Mouse (Mus musculus): ENCODE data around the gene Pknox2. TPM values are rescaled to one million over a fixed set of nuclear protein-coding genes. Genes with fewer than 3 reads are reported as not detected.

The Pknox2 gene
- polyA plus RNA-seq, 1 experiment from 2014 or later: 35.3 TPM

GRCm38 (mm10) chr9:37053041-37053440, 94.2 kb downstream of the Pknox2 start:
- peak; percentile 44 for DNase-seq (ENCODE audit: extremely low spot score, low spot score)
- Histone ChIP-seq H3K4me1 (peaks cover 75% of the 10 kb centered on the region), H3K9me3 (no peaks in the 10 kb centered on the region), H3K27ac (peak overlapping the region; percentile 89), H3K4me3 (no peak overlapping the region), H3K36me3 (replicated peaks) (0 out of 2 replicates have a peak, but pooled peaks cover 8% of the 10 kb centered on the region), H3K27me3 (ENCODE audit: poor library complexity, severe bottlenecking) (no peaks in the 10 kb centered on the region)
- WGBS: 40% methylated on average over 6 of the region's 6 CpGs

GRCm38 (mm10) chr9:37051669-37052068, 95.5 kb downstream of the Pknox2 start:
- Histone ChIP-seq H3K27me3 (ENCODE audit: poor library complexity, severe bottlenecking) (no peaks in the 10 kb centered on the region), H3K9me3 (no peaks in the 10 kb centered on the region), H3K4me1 (peaks cover 70% of the 10 kb centered on the region), H3K27ac (no peak overlapping the region), H3K36me3 (replicated peaks) (0 out of 2 replicates have a peak, but pooled peaks cover 8% of the 10 kb centered on the region), H3K4me3 (no peak overlapping the region)
- DNase-seq (ENCODE audit: extremely low spot score, low spot score): no peak
- 94% methylated on average over 4 of the region's 4 CpGs for whole genome bisulfite sequencing

- Histone ChIP-seq H3K36me3 (replicated peaks) (0 out of 2 replicates have a peak, but pooled peaks cover 8% of the 10 kb centered on the region), H3K4me3 (no peak overlapping the region), H3K27ac (0 out of 2 replicates have a peak overlapping the region, but pooled peaks have one; percentile 4), H3K27me3 (ENCODE audit: poor library complexity, severe bottlenecking) (no peaks in the 10 kb centered on the region), H3K4me1 (peaks cover 33% of the 10 kb centered on the region), H3K9me3 (no peaks in the 10 kb centered on the region)
- WGBS: 82% methylated on average over 5 of the region's 5 CpGs
- no peak for DNase-seq (ENCODE audit: extremely low spot score, low spot score)
Measured at GRCm38 (mm10) chr9:37047490-37047889, 99.7 kb downstream of the Pknox2 start.

DNA sequence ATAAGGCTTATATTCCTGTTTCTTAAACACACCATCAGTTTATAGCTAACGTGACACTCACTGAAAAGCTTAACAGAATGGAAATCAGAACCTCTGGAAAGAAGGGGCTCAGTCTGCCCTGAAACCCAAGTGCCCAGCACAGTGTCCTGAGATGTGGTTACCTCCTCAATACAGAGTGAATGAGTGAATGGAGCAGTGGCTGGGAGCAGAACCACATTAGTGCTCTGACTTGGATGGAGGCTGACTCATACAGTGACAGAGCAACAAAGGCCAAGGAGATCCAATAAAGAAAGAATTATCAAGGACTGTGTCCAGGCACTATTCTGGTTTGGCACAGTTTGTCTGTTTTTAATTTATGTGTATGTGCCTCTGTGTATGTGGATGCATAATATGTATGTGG, 101.3 kb downstream of the Pknox2 start:
- Histone ChIP-seq H3K9me3 (no peaks in the 10 kb centered on the region), H3K27ac (no peak overlapping the region), H3K36me3 (replicated peaks) (0 out of 2 replicates have a peak, but pooled peaks cover under 1% of the 10 kb centered on the region), H3K27me3 (ENCODE audit: poor library complexity, severe bottlenecking) (no peaks in the 10 kb centered on the region), H3K4me1 (peaks cover 29% of the 10 kb centered on the region), H3K4me3 (no peak overlapping the region)
- no peak for DNase-seq (ENCODE audit: extremely low spot score, low spot score)
- WGBS: 76% methylated on average over 1 of the region's 1 CpGs

DNA sequence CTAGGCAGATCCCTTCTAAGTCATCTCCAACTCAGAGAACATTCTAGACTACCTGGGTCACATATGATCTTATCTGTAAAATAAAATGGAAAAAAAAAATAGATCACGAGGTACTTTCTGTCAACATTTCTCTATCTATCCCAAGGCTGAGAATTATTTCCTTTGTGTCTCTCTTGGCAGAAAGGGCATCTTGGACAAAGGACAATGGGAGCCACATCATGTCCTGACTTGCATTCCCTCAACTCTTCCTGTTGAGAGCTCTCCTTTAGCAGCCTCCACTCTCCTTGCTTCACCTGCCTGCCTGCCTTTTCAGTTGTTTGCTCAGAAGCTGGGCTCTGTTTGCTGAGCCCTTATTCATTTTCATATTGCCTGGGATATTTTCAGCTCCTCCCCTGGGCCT, 103.0 kb downstream of the Pknox2 start:
- Histone ChIP-seq H3K4me1 (peaks cover 26% of the 10 kb centered on the region), H3K9me3 (no peaks in the 10 kb centered on the region), H3K27me3 (ENCODE audit: poor library complexity, severe bottlenecking) (no peaks in the 10 kb centered on the region), H3K4me3 (no peak overlapping the region), H3K27ac (no peak overlapping the region), H3K36me3 (replicated peaks) (no peaks in the 10 kb centered on the region)
- no peak for DNase-seq (ENCODE audit: extremely low spot score, low spot score)
- WGBS: 86% methylated on average over 1 of the region's 1 CpGs

DNA sequence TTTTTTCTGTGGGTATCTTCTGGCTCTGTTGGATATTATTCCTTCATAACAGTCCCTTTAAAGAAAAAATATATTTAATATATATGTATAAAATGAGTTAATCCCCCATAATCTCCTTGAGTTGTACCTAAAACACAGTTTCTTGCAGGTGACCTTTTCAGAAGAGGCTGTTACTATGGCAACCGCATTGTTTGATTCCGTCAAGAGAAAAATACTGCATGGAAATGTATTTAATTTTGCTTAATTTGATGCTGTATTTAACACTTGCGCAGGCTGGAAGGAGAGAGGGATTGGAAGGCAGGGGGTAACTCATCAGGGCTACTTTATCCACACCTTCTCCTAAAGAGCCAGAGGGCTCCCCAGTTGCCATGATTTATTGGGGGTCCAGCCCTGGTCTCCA, 108.3 kb downstream of the Pknox2 start:
- WGBS: 79% methylated on average over 3 of the region's 3 CpGs
- peak overlapping the region; percentile 56; the same call in 1 of the 2 replicates for H3K27ac ChIP-seq
- H3K9me3 ChIP-seq: no peaks in the 10 kb centered on the region; the same call in 1 of the 2 replicates
- H3K36me3 ChIP-seq (replicated peaks): peaks cover 19% of the 10 kb centered on the region
- H3K27me3 ChIP-seq (ENCODE audit: poor library complexity, severe bottlenecking): no peaks in the 10 kb centered on the region
- no peak overlapping the region for H3K4me3 ChIP-seq
- no peak for DNase-seq (ENCODE audit: extremely low spot score, low spot score)
- peaks cover 30% of the 10 kb centered on the region for H3K4me1 ChIP-seq

- Histone ChIP-seq H3K9me3 (no peaks in the 10 kb centered on the region; the same call in 1 of the 2 replicates), H3K27me3 (ENCODE audit: poor library complexity, severe bottlenecking) (no peaks in the 10 kb centered on the region), H3K4me3 (no peak overlapping the region), H3K27ac (peak overlapping the region; percentile 54; the same call in 1 of the 2 replicates), H3K4me1 (peaks cover 32% of the 10 kb centered on the region), H3K36me3 (replicated peaks) (peaks cover 19% of the 10 kb centered on the region)
- WGBS: 56% methylated on average over 7 of the region's 7 CpGs
- DNase-seq (ENCODE audit: extremely low spot score, low spot score): no peak
Measured at GRCm38 (mm10) chr9:37038445-37038844, 108.8 kb downstream of the Pknox2 start.

GRCm38 (mm10) chr9:37037405-37037804, 109.8 kb downstream of the Pknox2 start:
- Histone ChIP-seq H3K36me3 (replicated peaks) (peaks cover 19% of the 10 kb centered on the region), H3K4me3 (no peak overlapping the region), H3K27me3 (ENCODE audit: poor library complexity, severe bottlenecking) (no peaks in the 10 kb centered on the region), H3K27ac (no peak overlapping the region), H3K9me3 (no peaks in the 10 kb centered on the region; the same call in 1 of the 2 replicates), H3K4me1 (peaks cover 32% of the 10 kb centered on the region)
- 89% methylated on average over 12 of the region's 12 CpGs for WGBS
- DNase-seq (ENCODE audit: extremely low spot score, low spot score): no peak

DNA sequence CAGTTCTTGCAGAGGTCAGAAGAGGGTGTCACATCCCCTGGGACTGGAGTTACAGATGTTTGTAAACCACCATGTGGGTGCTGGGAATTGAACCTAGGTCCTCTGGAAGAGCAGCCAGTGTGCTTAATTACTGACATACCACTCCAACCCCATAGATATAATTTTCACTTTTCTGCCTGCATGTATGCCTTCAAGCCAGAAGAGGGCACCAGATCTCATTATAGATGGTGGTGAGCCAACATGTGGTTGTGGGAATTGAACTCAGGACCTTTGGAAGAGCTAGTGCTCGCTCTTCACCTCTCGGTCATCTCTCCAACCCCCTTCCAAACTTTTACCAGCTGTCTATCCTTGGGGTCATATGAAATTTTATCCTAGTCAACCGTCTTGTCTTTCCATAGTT, 112.0 kb downstream of the Pknox2 start:
- no peak overlapping the region for H3K27ac ChIP-seq

GRCm38 (mm10) chr9:37034316-37034715, 112.9 kb downstream of the Pknox2 start:
- no peak overlapping the region for H3K27ac ChIP-seq
- no peaks in the 10 kb centered on the region for H3K27me3 ChIP-seq (ENCODE audit: poor library complexity, severe bottlenecking)
- 87% methylated on average over 1 of the region's 1 CpGs for WGBS
- H3K4me3 ChIP-seq: no peak overlapping the region
- peaks cover 19% of the 10 kb centered on the region for H3K36me3 ChIP-seq (replicated peaks)
- H3K4me1 ChIP-seq: peaks cover 52% of the 10 kb centered on the region
- DNase-seq (ENCODE audit: extremely low spot score, low spot score): no peak
- H3K9me3 ChIP-seq: no peaks in the 10 kb centered on the region; the same call in 1 of the 2 replicates

More for the DNA sequence above, 112.0 kb downstream of the Pknox2 start:
- Histone ChIP-seq H3K9me3 (no peaks in the 10 kb centered on the region; the same call in 1 of the 2 replicates), H3K4me3 (no peak overlapping the region), H3K4me1 (peaks cover 47% of the 10 kb centered on the region), H3K36me3 (replicated peaks) (peaks cover 19% of the 10 kb centered on the region), H3K27me3 (ENCODE audit: poor library complexity, severe bottlenecking) (no peaks in the 10 kb centered on the region)
- no peak for DNase-seq (ENCODE audit: extremely low spot score, low spot score)
- WGBS: 94% methylated on average over 3 of the region's 3 CpGs

GRCm38 (mm10) chr9:37030347-37031213, 116.6 kb downstream of the Pknox2 start:
- peaks cover 8% of the 10 kb centered on the region for H3K36me3 ChIP-seq (replicated peaks)
- H3K4me3 ChIP-seq: no peak overlapping the region
- no peaks in the 10 kb centered on the region for H3K27me3 ChIP-seq (ENCODE audit: poor library complexity, severe bottlenecking)
- DNase-seq (ENCODE audit: extremely low spot score, low spot score): no peak
- no peaks in the 10 kb centered on the region; the same call in 1 of the 2 replicates for H3K9me3 ChIP-seq
- 31% methylated on average over 9 of the region's 9 CpGs for WGBS
- peaks cover 61% of the 10 kb centered on the region for H3K4me1 ChIP-seq
- peak overlapping the region; percentile 74 for H3K27ac ChIP-seq

GRCm38 (mm10) chr9:37029811-37030346, 117.3 kb downstream of the Pknox2 start:
- Histone ChIP-seq H3K4me1 (peaks cover 68% of the 10 kb centered on the region), H3K36me3 (replicated peaks) (0 out of 2 replicates have a peak, but pooled peaks cover 1% of the 10 kb centered on the region), H3K27ac (peak overlapping the region; percentile 74), H3K9me3 (no peaks in the 10 kb centered on the region), H3K27me3 (ENCODE audit: poor library complexity, severe bottlenecking) (no peaks in the 10 kb centered on the region), H3K4me3 (no peak overlapping the region)
- WGBS: 86% methylated on average over 3 of the region's 3 CpGs
- no peak for DNase-seq (ENCODE audit: extremely low spot score, low spot score)
